In genomic region chr5:119660526-119661410, GRCm38 (mm10) we compare ENCODE assay signal across 20 mouse cellular contexts. TPM values are rescaled to one million over a fixed set of nuclear protein-coding genes. Genes with fewer than 3 reads are reported as not detected.
DNase-seq lines count a peak whose midpoint lies in the region; ATAC-seq lines count a peak whose summit lies in the region.
"Had no signal": no experiment of that assay in that cellular context is flagged by ENCODE, and none has a peak within 500 bp of the region (broad histone marks: within the 10 kb centered on the region; RNA-seq: fewer than 3 reads in every experiment).

No protein-coding gene starts in this region.

- no peak for ATAC-seq in hindbrain, embryonic 11.5 days (ENCODE audit: low FRiP score)
- ATAC-seq in hindbrain, embryonic 14.5 days (ENCODE audit: low FRiP score): no peak
- ATAC-seq in midbrain, embryonic 11.5 days (ENCODE audit: low FRiP score): no peak
- ATAC-seq in liver, embryonic 13.5 days (ENCODE audit: low read depth): no peak

- 1% methylated on average over 25 of the region's 25 CpGs for WGBS in hindbrain, embryonic 11.5 days
- WGBS in hindbrain, embryonic 14.5 days: 2% methylated on average over 25 of the region's 25 CpGs
- WGBS in midbrain, embryonic 11.5 days: 2% methylated on average over 25 of the region's 25 CpGs
- WGBS in midbrain, embryonic 10.5 days: 1% methylated on average over 25 of the region's 25 CpGs
- WGBS in embryonic facial prominence, embryonic 10.5 days: 2% methylated on average over 25 of the region's 25 CpGs
- 7% methylated on average over 25 of the region's 25 CpGs for WGBS in liver, embryonic 13.5 days (ENCODE audit: insufficient replicate concordance)

- peaks cover 98% of the 10 kb centered on the region for H3K27me3 ChIP-seq in hindbrain, embryonic 11.5 days (ENCODE audit: control insufficient read depth, insufficient read depth, low read length)
- peaks cover 100% of the 10 kb centered on the region for H3K27me3 ChIP-seq in hindbrain, embryonic 14.5 days (ENCODE audit: control insufficient read depth, insufficient read depth, low read length)
- peaks cover 99% of the 10 kb centered on the region for H3K27me3 ChIP-seq in midbrain, embryonic 11.5 days (ENCODE audit: control insufficient read depth, insufficient read depth, low read length)
- peaks cover 100% of the 10 kb centered on the region for H3K27me3 ChIP-seq in midbrain, embryonic 10.5 days (ENCODE audit: low read depth, poor library complexity, severe bottlenecking)
- peaks cover 100% of the 10 kb centered on the region for H3K27me3 ChIP-seq in embryonic facial prominence, embryonic 10.5 days (replicated peaks; ENCODE audit: low read depth, poor library complexity, severe bottlenecking)
- peaks cover 100% of the 10 kb centered on the region for H3K27me3 ChIP-seq in liver, embryonic 13.5 days

- no peak overlapping the region for H3K4me3 ChIP-seq in hindbrain, embryonic 11.5 days (ENCODE audit: low read depth, low read length)
- H3K4me3 ChIP-seq in hindbrain, embryonic 14.5 days (replicated peaks; ENCODE audit: low read length): no peak overlapping the region
- no peak overlapping the region for H3K4me3 ChIP-seq in midbrain, embryonic 11.5 days (ENCODE audit: low read depth, low read length)
- no peak overlapping the region for H3K4me3 ChIP-seq in midbrain, embryonic 10.5 days
- H3K4me3 ChIP-seq in embryonic facial prominence, embryonic 10.5 days: peak overlapping the region; percentile 32
- no peak overlapping the region for H3K4me3 ChIP-seq in liver, embryonic 13.5 days (replicated peaks)
- H3K4me3 ChIP-seq: forebrain, embryonic 10.5 days; gastrocnemius, adult 2 months; heart, adult 2 months; megakaryocyte, embryonic 14.5 days; myocyte had no signal

- no peak overlapping the region for H3K4me2 ChIP-seq in hindbrain, embryonic 11.5 days (replicated peaks; ENCODE audit: low read depth, low read length)
- no peak overlapping the region for H3K4me2 ChIP-seq in hindbrain, embryonic 14.5 days (replicated peaks)
- H3K4me2 ChIP-seq in midbrain, embryonic 11.5 days: no peak overlapping the region
- H3K4me2 ChIP-seq in liver, embryonic 13.5 days: peak overlapping the region; percentile 30

- no peak overlapping the region for H3K27ac ChIP-seq in hindbrain, embryonic 11.5 days (ENCODE audit: low read depth, low read length)
- H3K27ac ChIP-seq in hindbrain, embryonic 14.5 days: no peak overlapping the region
- no peak overlapping the region for H3K27ac ChIP-seq in midbrain, embryonic 11.5 days (ENCODE audit: low read depth, low read length)
- H3K27ac ChIP-seq in midbrain, embryonic 10.5 days (replicated peaks): no peak overlapping the region
- H3K27ac ChIP-seq in embryonic facial prominence, embryonic 10.5 days (replicated peaks): peak overlapping the region; percentile 36; the same call in 1 of the 2 replicates
- H3K27ac ChIP-seq in liver, embryonic 13.5 days: no peak overlapping the region
- H3K27ac ChIP-seq: forebrain, embryonic 10.5 days; gastrocnemius, adult 2 months; heart, adult 2 months; stomach, postnatal 0 days had no signal

- no peaks in the 10 kb centered on the region for H3K36me3 ChIP-seq in hindbrain, embryonic 11.5 days (ENCODE audit: control insufficient read depth, insufficient read depth, low read length)
- H3K36me3 ChIP-seq in hindbrain, embryonic 14.5 days (replicated peaks; ENCODE audit: control insufficient read depth, insufficient read depth): no peaks in the 10 kb centered on the region
- no peaks in the 10 kb centered on the region for H3K36me3 ChIP-seq in midbrain, embryonic 11.5 days (ENCODE audit: control insufficient read depth, insufficient read depth, low read length)
- no peaks in the 10 kb centered on the region for H3K36me3 ChIP-seq in midbrain, embryonic 10.5 days
- no peaks in the 10 kb centered on the region for H3K36me3 ChIP-seq in embryonic facial prominence, embryonic 10.5 days (replicated peaks)
- no peaks in the 10 kb centered on the region for H3K36me3 ChIP-seq in liver, embryonic 13.5 days
- H3K36me3 ChIP-seq: forebrain, embryonic 10.5 days had no signal

- H3K9ac ChIP-seq in hindbrain, embryonic 11.5 days (ENCODE audit: low read depth, low read length): no peak overlapping the region
- H3K9ac ChIP-seq in hindbrain, embryonic 14.5 days: no peak overlapping the region
- H3K9ac ChIP-seq in midbrain, embryonic 11.5 days (ENCODE audit: low read length): no peak overlapping the region
- no peak overlapping the region for H3K9ac ChIP-seq in liver, embryonic 13.5 days

- no peaks in the 10 kb centered on the region for H3K9me3 ChIP-seq in hindbrain, embryonic 11.5 days (ENCODE audit: control insufficient read depth, low read length)
- H3K9me3 ChIP-seq in hindbrain, embryonic 14.5 days (ENCODE audit: control insufficient read depth, low read length): no peaks in the 10 kb centered on the region
- no peaks in the 10 kb centered on the region for H3K9me3 ChIP-seq in midbrain, embryonic 11.5 days (ENCODE audit: control insufficient read depth, low read length)
- no peaks in the 10 kb centered on the region for H3K9me3 ChIP-seq in midbrain, embryonic 10.5 days (replicated peaks)
- no peaks in the 10 kb centered on the region for H3K9me3 ChIP-seq in embryonic facial prominence, embryonic 10.5 days
- no peaks in the 10 kb centered on the region for H3K9me3 ChIP-seq in liver, embryonic 13.5 days (replicated peaks)
- H3K9me3 ChIP-seq: forebrain, embryonic 10.5 days; megakaryocyte, embryonic 14.5 days had no signal

- H3K4me1 ChIP-seq in hindbrain, embryonic 11.5 days (replicated peaks; ENCODE audit: control insufficient read depth, insufficient read depth, low read length): no peaks in the 10 kb centered on the region; the same call in 1 of the 2 replicates
- H3K4me1 ChIP-seq in hindbrain, embryonic 14.5 days (replicated peaks; ENCODE audit: control insufficient read depth, insufficient read depth, low read length): no peaks in the 10 kb centered on the region
- no peaks in the 10 kb centered on the region for H3K4me1 ChIP-seq in midbrain, embryonic 11.5 days (ENCODE audit: control insufficient read depth, insufficient read depth, low read length)
- peaks cover 5% of the 10 kb centered on the region for H3K4me1 ChIP-seq in midbrain, embryonic 10.5 days
- H3K4me1 ChIP-seq in embryonic facial prominence, embryonic 10.5 days: peaks cover 67% of the 10 kb centered on the region
- H3K4me1 ChIP-seq in liver, embryonic 13.5 days (replicated peaks): no peaks in the 10 kb centered on the region
- H3K4me1 ChIP-seq: megakaryocyte, embryonic 14.5 days had no signal

- peak; percentile 48 for DNase-seq in hindbrain, embryonic 11.5 days (ENCODE audit: low spot score)
- DNase-seq in hindbrain, embryonic 14.5 days (ENCODE audit: low spot score): no peak
- DNase-seq in midbrain, embryonic 11.5 days (ENCODE audit: low spot score, missing footprints): peak; percentile 92
- no peak for DNase-seq in midbrain, embryonic 10.5 days (ENCODE audit: low spot score)
- peak; percentile 53 for DNase-seq in embryonic facial prominence, embryonic 10.5 days (ENCODE audit: low spot score)
- no peak for DNase-seq in liver, embryonic 13.5 days
- no peak for DNase-seq in cerebellum, adult 11 months
- DNase-seq in left cerebral cortex, postnatal 4 days: no peak
- DNase-seq: adrenal gland, adult 2 months; cerebellum, adult 11-12 months; gastrocnemius, adult 2 months; heart, adult 2 months; heart, postnatal 36 days; kidney, postnatal 10 days; layer of hippocampus, postnatal 36 days; lung, adult 18-20 months had no signal

- intact Hi-C loops in left cerebral cortex, postnatal 4 days (cut with DNase I): no loop called here

RNA-seq across cellular contexts. Expression of gene Tbx3, which starts 9.7 kb away (rescaled TPM):
- 5.1 and 9.0 TPM in 2 replicates for polyA plus RNA-seq in hindbrain, embryonic 11.5 days (2014; fragmentation: Nextera tagmentation; extraction: Ambion mirVana)
- polyA plus RNA-seq in hindbrain, embryonic 14.5 days (2014; fragmentation: Nextera tagmentation; extraction: Ambion mirVana): 4.3 and 6.6 TPM in 2 replicates
- polyA plus RNA-seq in midbrain, embryonic 11.5 days (2014; fragmentation: Nextera tagmentation; extraction: Ambion mirVana): 1.3 and 1.4 TPM in 2 replicates
- polyA plus RNA-seq in midbrain, embryonic 10.5 days (2016; fragmentation: Nextera tagmentation; extraction: Ambion mirVana): 3.9 and 7.2 TPM in 2 replicates
- polyA plus RNA-seq in embryonic facial prominence, embryonic 10.5 days (2016; fragmentation: Nextera tagmentation; extraction: Ambion mirVana): 58.3 and 64.8 TPM in 2 replicates
- polyA plus RNA-seq in liver, embryonic 13.5 days (2015; fragmentation: Nextera tagmentation; extraction: Ambion mirVana): 4.1 and 6.1 TPM in 2 replicates
- total RNA-seq in left cerebral cortex, postnatal 4 days (2021): 1 to 10 TPM; 3.7 to 4.4 TPM

Comparison
In these comparisons a context has a peak if more than half of its experiments do, and no peak if none do; other contexts are left out.
1. DNase-seq: peak in hindbrain, embryonic 11.5 days (single experiment), midbrain, embryonic 11.5 days (single experiment) and embryonic facial prominence, embryonic 10.5 days (single experiment); none in hindbrain, embryonic 14.5 days (single experiment), midbrain, embryonic 10.5 days (single experiment), liver, embryonic 13.5 days (single experiment), cerebellum, adult 11 months (single experiment) and left cerebral cortex, postnatal 4 days (single experiment).